Mouse (Mus musculus) cerebellum, postnatal 14 days (tissue): ENCODE data around the gene Vmn1r67.

Experiments used
- DNase-seq, 2 experiments: peaks; one replicate each; pipeline ENCODE4 v3.0.0; 2021; ENCODE audit warnings: mixed read lengths in 2 of 2

The Vmn1r67 gene

GRCm38 (mm10) chr7:10443031-10443430, at the start of gene Vmn1r67:
Gene Vmn1r67 (plus strand): TSS chr7:10443331.
- no peak for DNase-seq

DNA sequence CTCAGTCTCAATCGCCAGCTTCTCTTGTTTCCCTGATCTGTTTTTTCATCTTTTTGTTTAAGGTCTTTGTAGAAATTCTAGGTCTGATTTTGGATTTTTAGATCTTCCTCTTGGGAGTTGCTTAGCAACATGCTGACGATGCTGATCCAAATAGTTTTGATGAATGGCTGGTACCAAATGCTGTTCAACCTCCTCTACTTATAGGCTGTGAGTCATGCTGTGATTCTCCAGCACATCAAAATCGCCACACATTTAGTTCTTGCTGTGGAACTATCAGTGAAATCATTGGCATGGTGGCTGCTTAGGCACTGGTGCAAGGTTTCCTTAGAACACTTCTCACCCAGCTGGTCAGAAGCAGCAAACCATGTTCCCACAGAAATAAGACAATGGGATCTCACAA, 15.0 kb downstream of the Vmn1r67 start:
- no peak for DNase-seq

- no peak for DNase-seq
Observed at GRCm38 (mm10) chr7:10479813-10480212, 36.7 kb downstream of the Vmn1r67 start.

GRCm38 (mm10) chr7:10480588-10481233, 37.6 kb downstream of the Vmn1r67 start:
- DNase-seq, result peak; percentile 57 to 61

- peak; percentile 80 to 81 for DNase-seq
Observed at GRCm38 (mm10) chr7:10494786-10495521, 51.8 kb downstream of the Vmn1r67 start, which contains the start of gene Zik1. Gene Zik1 (minus strand): TSS chr7:10495394.

- DNase-seq, result no peak
Observed at GRCm38 (mm10) chr7:10495578-10495977, 52.4 kb downstream of the Vmn1r67 start.
